Mouse (Mus musculus) lung, embryonic 15.5 days (tissue): ENCODE results near the gene Gzmm. TPM values are rescaled to one million over a fixed set of nuclear protein-coding genes. Genes with fewer than 3 reads are reported as not detected.

ENCODE experiments used
- ATAC-seq: fragments of 200-750 bp; cut with Nextera tagmentation; 2 replicates; pipeline ENCODE4 v1.8.0; 2017; ENCODE audit warnings: moderate number of reproducible peaks, borderline replicate concordance; ENCODE audit not compliant: low FRiP score, low TSS enrichment; ENCODE audit errors: extremely low read depth
- H3K27ac ChIP-seq: fragments of 300-500 bp; sonication (generic); 2 replicates; pipeline ENCODE4 v1.5.1; 2015; ENCODE audit warnings: moderate library complexity, mild to moderate bottlenecking, inconsistent platforms
- H3K27me3 ChIP-seq: fragments of 300-500 bp; sonication (generic); 2 replicates; pipeline ENCODE4 v1.6.1; 2015; ENCODE audit warnings: inconsistent platforms
- H3K36me3 ChIP-seq: fragments of 300-500 bp; sonication (generic); 2 replicates; pipeline ENCODE4 v1.6.1; 2015; ENCODE audit warnings: inconsistent platforms
- H3K4me1 ChIP-seq: fragments of 300-500 bp; sonication (generic); 2 replicates; pipeline ENCODE4 v1.6.1; 2015; ENCODE audit warnings: inconsistent platforms
- H3K4me2 ChIP-seq: fragments of 300-500 bp; sonication (generic); 2 replicates; pipeline ENCODE4 v1.6.1; 2015; ENCODE audit warnings: inconsistent platforms, mild to moderate bottlenecking, moderate library complexity
- H3K4me3 ChIP-seq: fragments of 300-500 bp; sonication (generic); 2 replicates; pipeline ENCODE4 v1.5.1; 2015; ENCODE audit warnings: mild to moderate bottlenecking, inconsistent platforms
- H3K9ac ChIP-seq: fragments of 300-500 bp; sonication (generic); 2 replicates; pipeline ENCODE4 v1.6.1; 2015; ENCODE audit warnings: inconsistent platforms
- H3K9me3 ChIP-seq: fragments of 300-500 bp; sonication (generic); 2 replicates; pipeline ENCODE4 v1.6.1; 2016; ENCODE audit warnings: inconsistent platforms
- WGBS: fragments of 180-500 bp; shearing (Covaris S2); methylation state at CpG from one replicate; pipeline ENCODE4 v1.1.7; 2015; 5-methylcytosine and 5-hydroxymethylcytosine counted together
- polyA plus RNA-seq: library from polyadenylated mRNA; unstranded; fragments of >200 nt; fragmentation: Nextera tagmentation; extraction: Ambion mirVana; gene quantifications from 2 replicates; pipeline ENCODE4 v1.2.1, GENCODE M21; 2015

Gzmm gene
- polyA plus RNA-seq, 1 experiment from 2014 or later = 0.89 TPM

- peak overlapping the region; percentile 69 for H3K4me3 ChIP-seq
- H3K9me3 ChIP-seq = no peaks in the 10 kb centered on the region
- H3K27ac ChIP-seq = peak overlapping the region; percentile 72
- ATAC-seq = 0 out of 2 replicates have a peak, but pooled peaks have one; percentile 2
- H3K4me2 ChIP-seq = peak overlapping the region; percentile 91
- H3K27me3 ChIP-seq = no peaks in the 10 kb centered on the region
- H3K36me3 ChIP-seq = peaks cover 36% of the 10 kb centered on the region
- peak overlapping the region; percentile 86 for H3K9ac ChIP-seq
- H3K4me1 ChIP-seq = peaks cover 25% of the 10 kb centered on the region
- WGBS = under 1% methylated on average over 10 of the region's 10 CpGs
Observed at GRCm38 (mm10) chr10:79682551-79682915, 6.3 kb upstream of the Gzmm start.

GRCm38 (mm10) chr10:79682916-79683582, 5.8 kb upstream of the Gzmm start:
- peak overlapping the region; percentile 91 for H3K4me2 ChIP-seq
- H3K9me3 ChIP-seq = no peaks in the 10 kb centered on the region
- peaks cover 41% of the 10 kb centered on the region for H3K36me3 ChIP-seq
- peak overlapping the region; percentile 69 for H3K4me3 ChIP-seq
- H3K27me3 ChIP-seq = no peaks in the 10 kb centered on the region
- peak overlapping the region; percentile 86 for H3K9ac ChIP-seq
- peaks cover 25% of the 10 kb centered on the region for H3K4me1 ChIP-seq
- WGBS = 4% methylated on average over 10 of the region's 10 CpGs
- no peak for ATAC-seq
- peak overlapping the region; percentile 72 for H3K27ac ChIP-seq

GRCm38 (mm10) chr10:79683726-79684640, 4.8 kb upstream of the Gzmm start:
- 74% methylated on average over 6 of the region's 6 CpGs for WGBS
- peaks cover 50% of the 10 kb centered on the region for H3K36me3 ChIP-seq
- no peaks in the 10 kb centered on the region for H3K27me3 ChIP-seq
- peak overlapping the region; percentile 69 for H3K4me3 ChIP-seq
- ATAC-seq = no peak
- peak overlapping the region; percentile 91 for H3K4me2 ChIP-seq
- peaks cover 25% of the 10 kb centered on the region for H3K4me1 ChIP-seq
- no peak overlapping the region for H3K27ac ChIP-seq
- no peaks in the 10 kb centered on the region for H3K9me3 ChIP-seq
- H3K9ac ChIP-seq = peak overlapping the region; percentile 86

GRCm38 (mm10) chr10:79684770-79685600, 3.8 kb upstream of the Gzmm start:
- Histone ChIP-seq H3K27me3 (no peaks in the 10 kb centered on the region), H3K9me3 (no peaks in the 10 kb centered on the region), H3K4me1 (peaks cover 25% of the 10 kb centered on the region), H3K36me3 (peaks cover 54% of the 10 kb centered on the region), H3K4me2 (no peak overlapping the region), H3K9ac (no peak overlapping the region; the same call in 1 of the 2 replicates), H3K4me3 (no peak overlapping the region), H3K27ac (no peak overlapping the region)
- 92% methylated on average over 25 of the region's 25 CpGs for WGBS
- no peak for ATAC-seq

GRCm38 (mm10) chr10:79686219-79686618, 2.6 kb upstream of the Gzmm start:
- H3K36me3 ChIP-seq = peaks cover 54% of the 10 kb centered on the region
- H3K4me1 ChIP-seq = peaks cover 18% of the 10 kb centered on the region
- H3K9me3 ChIP-seq = no peaks in the 10 kb centered on the region
- H3K9ac ChIP-seq = no peak overlapping the region
- H3K4me2 ChIP-seq = no peak overlapping the region
- 92% methylated on average over 2 of the region's 2 CpGs for WGBS
- ATAC-seq = no peak
- no peak overlapping the region for H3K4me3 ChIP-seq
- H3K27ac ChIP-seq = no peak overlapping the region
- H3K27me3 ChIP-seq = no peaks in the 10 kb centered on the region

GRCm38 (mm10) chr10:79686691-79687090, 2.1 kb upstream of the Gzmm start:
- Histone ChIP-seq H3K9ac (no peak overlapping the region), H3K27me3 (no peaks in the 10 kb centered on the region), H3K36me3 (peaks cover 54% of the 10 kb centered on the region), H3K4me1 (peaks cover 16% of the 10 kb centered on the region), H3K9me3 (no peaks in the 10 kb centered on the region), H3K27ac (no peak overlapping the region), H3K4me2 (no peak overlapping the region), H3K4me3 (no peak overlapping the region)
- 88% methylated on average over 1 of the region's 1 CpGs for WGBS
- no peak for ATAC-seq

GRCm38 (mm10) chr10:79687513-79687912, 1.3 kb upstream of the Gzmm start:
- Histone ChIP-seq H3K4me2 (no peak overlapping the region), H3K4me1 (peaks cover 16% of the 10 kb centered on the region), H3K27ac (no peak overlapping the region), H3K9ac (no peak overlapping the region), H3K36me3 (peaks cover 54% of the 10 kb centered on the region), H3K4me3 (no peak overlapping the region), H3K9me3 (no peaks in the 10 kb centered on the region), H3K27me3 (no peaks in the 10 kb centered on the region)
- no peak for ATAC-seq
- WGBS = 98% methylated on average over 6 of the region's 6 CpGs

- Histone ChIP-seq H3K4me1 (peaks cover 2% of the 10 kb centered on the region; the same call in 1 of the 2 replicates), H3K27me3 (no peaks in the 10 kb centered on the region), H3K36me3 (peaks cover 52% of the 10 kb centered on the region), H3K9ac (no peak overlapping the region), H3K27ac (no peak overlapping the region), H3K9me3 (no peaks in the 10 kb centered on the region), H3K4me3 (no peak overlapping the region), H3K4me2 (no peak overlapping the region)
- ATAC-seq = no peak
- 84% methylated on average over 3 of the region's 3 CpGs for WGBS
Observed at GRCm38 (mm10) chr10:79689178-79689577, 358 bp downstream of the Gzmm start.

GRCm38 (mm10) chr10:79691986-79692548, 3.2 kb downstream of the Gzmm start:
- Histone ChIP-seq H3K9ac (no peak overlapping the region), H3K27me3 (no peaks in the 10 kb centered on the region), H3K27ac (no peak overlapping the region), H3K36me3 (peaks cover 23% of the 10 kb centered on the region), H3K9me3 (no peaks in the 10 kb centered on the region), H3K4me3 (no peak overlapping the region), H3K4me2 (no peak overlapping the region), H3K4me1 (peaks cover 18% of the 10 kb centered on the region)
- ATAC-seq = no peak
- WGBS = 93% methylated on average over 2 of the region's 2 CpGs

GRCm38 (mm10) chr10:79693580-79694378, 5.0 kb downstream of the Gzmm start:
- 63% methylated on average over 12 of the region's 12 CpGs for WGBS

GRCm38 (mm10) chr10:79694379-79694655, 5.5 kb downstream of the Gzmm start:
- ATAC-seq = no peak
- H3K4me1 ChIP-seq = peaks cover 33% of the 10 kb centered on the region
- H3K9ac ChIP-seq = no peak overlapping the region
- WGBS = 72% methylated on average over 6 of the region's 6 CpGs
- no peak overlapping the region for H3K27ac ChIP-seq
- no peaks in the 10 kb centered on the region for H3K9me3 ChIP-seq
- H3K36me3 ChIP-seq = peaks cover under 1% of the 10 kb centered on the region; the same call in 1 of the 2 replicates
- no peak overlapping the region for H3K4me3 ChIP-seq
- H3K4me2 ChIP-seq = no peak overlapping the region
- no peaks in the 10 kb centered on the region for H3K27me3 ChIP-seq

More at GRCm38 (mm10) chr10:79693580-79694378, 5.0 kb downstream of the Gzmm start:
- H3K9me3 ChIP-seq = no peaks in the 10 kb centered on the region
- H3K4me1 ChIP-seq = peaks cover 33% of the 10 kb centered on the region
- H3K4me2 ChIP-seq = no peak overlapping the region
- ATAC-seq = no peak
- H3K4me3 ChIP-seq = no peak overlapping the region
- H3K27me3 ChIP-seq = no peaks in the 10 kb centered on the region
- no peak overlapping the region for H3K9ac ChIP-seq
- peaks cover 6% of the 10 kb centered on the region for H3K36me3 ChIP-seq
- H3K27ac ChIP-seq = no peak overlapping the region
